Mouse (Mus musculus): ENCODE data around the gene Gm20388. TPM values are rescaled to one million over a fixed set of nuclear protein-coding genes. Genes with fewer than 3 reads are reported as not detected.
A peak's percentile ranks its signal among the peaks of the same experiment; 100 is the strongest.

Gm20388 gene
- total RNA-seq, 2 experiments from 2014 or later, result 2.2 to 7.6 TPM

DNA sequence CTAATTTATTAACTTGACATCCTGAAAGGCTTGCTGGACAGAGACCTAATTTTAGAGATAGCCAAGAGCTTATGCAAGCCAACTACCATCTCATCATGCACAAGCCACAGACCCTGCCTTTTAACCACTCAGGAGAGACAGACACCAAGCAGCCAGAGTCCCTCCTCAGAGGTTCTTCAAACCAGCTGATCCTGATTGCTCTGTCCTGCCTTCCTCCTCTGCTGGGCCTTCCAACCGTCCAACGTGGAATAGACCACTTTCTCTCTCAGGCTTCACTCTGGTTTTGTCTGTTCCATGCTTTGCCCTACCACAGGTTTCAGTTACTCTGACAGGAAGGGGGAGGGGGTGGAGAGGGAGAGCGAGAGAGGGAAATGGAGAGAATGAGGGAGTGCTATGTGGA, 3006.1 kb downstream of the Gm20388 start:
- no peak for TF ChIP-seq CTCF (conservative IDR thresholded peaks at IDR 0.05)
- H3K27ac ChIP-seq, result peak overlapping the region; percentile 82; the same call in 1 of the 2 replicates
- H3K4me3 ChIP-seq, result no peak overlapping the region
- DNase-seq (ENCODE audit: low spot score in 2 of 2), result no peak

DNA sequence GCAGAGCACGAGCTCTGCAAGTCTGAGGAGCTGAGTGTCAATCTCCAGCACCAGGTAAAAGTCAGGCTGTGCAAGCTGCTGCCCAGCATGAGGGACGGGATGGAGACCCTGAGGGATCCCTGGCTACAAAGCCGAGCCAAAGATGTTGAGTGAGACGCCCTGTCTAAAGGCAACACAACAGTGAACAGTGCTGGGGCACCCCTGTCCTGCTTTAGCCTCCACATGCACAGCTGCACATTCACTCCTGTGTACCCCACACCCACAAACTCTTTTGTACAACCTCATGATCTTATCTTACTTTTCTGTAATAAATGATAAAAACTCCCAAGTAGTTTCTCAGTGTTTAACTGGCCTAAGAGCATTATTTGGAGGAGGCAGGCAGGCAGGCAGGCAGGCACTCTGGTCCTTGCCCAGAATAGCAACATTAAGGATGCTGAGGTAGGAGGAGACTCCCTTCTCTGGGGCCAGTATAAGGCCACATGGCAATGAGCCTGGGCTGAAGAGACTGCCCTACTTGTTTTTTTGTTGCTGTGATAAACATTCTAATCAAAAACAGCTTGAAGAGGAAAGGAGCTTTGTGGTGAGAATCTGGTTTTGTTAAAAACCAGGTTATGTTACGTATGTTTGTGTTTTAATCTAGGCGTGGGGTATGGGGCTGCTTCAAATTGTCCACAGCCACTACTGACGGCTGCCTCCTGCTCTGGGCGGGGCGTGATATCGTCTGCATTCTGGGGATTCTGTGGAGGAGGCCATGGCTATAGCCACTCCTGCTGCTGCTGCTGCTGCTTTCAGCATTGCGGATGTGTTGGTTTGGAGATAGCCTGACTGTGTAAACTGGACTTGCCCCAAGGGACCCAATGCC, 3007.1 kb downstream of the Gm20388 start:
- no peak for DNase-seq (ENCODE audit: low spot score in 2 of 2)
- no peak for TF ChIP-seq CTCF (conservative IDR thresholded peaks at IDR 0.05)
- H3K4me3 ChIP-seq, result no peak overlapping the region
- peak overlapping the region; percentile 82 for H3K27ac ChIP-seq

DNA sequence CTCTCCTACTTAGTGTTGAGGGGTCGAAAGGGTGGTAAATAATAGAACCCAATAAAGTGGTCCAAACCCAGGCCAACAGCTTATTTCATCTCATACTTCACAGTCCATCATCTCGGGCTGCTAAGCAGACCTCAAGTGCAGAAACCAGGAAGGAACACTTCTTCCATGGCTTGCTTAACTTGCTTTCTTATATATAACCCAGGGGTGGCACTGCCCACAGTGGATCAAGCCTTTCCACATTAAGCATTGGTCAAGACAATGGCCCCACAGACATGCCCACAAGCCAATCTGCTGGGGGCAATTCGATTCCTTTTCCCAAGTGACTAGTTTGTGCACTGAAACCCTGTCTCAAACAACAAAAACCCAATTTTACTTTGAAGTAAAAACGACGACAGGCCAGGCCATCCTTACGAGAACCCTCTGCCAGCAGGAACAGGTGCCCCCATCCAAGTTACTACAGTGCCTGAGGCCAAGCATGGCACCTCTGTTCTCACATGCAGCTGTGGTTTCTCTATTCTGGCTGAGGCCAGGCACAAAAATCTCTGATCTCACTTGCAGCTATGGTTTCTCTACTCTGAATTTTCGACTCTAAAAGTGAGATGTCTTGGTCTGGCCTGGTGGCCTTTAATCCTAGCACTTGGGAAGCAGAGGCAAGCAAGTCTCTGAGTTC, 3007.9 kb downstream of the Gm20388 start:
- Histone ChIP-seq H3K27ac (peak overlapping the region; percentile 82), H3K4me3 (no peak overlapping the region)
- no peak for DNase-seq (ENCODE audit: low spot score in 2 of 2)
- no peak for TF ChIP-seq CTCF (conservative IDR thresholded peaks at IDR 0.05)

DNA sequence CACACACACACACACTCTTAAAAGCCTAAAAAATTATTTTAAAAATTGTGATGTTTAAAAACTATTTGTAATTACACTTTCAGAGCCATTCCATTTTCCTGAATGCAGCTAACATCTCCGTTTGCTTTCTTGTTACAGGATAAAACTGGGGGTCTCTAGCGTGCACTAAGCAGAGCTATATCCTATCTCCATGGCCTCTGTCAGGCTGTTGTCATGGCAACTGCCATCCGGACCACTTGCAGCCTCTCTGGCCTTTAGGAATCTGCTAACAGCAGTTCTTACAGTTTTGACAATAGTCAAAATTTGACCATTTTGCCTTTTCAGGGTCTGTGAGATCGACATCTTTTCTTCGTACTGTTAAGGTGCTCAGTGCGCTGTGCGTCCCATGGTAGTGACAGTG, 3010.2 kb downstream of the Gm20388 start:
- H3K27ac ChIP-seq, result 0 out of 2 replicates have a peak overlapping the region, but pooled peaks have one; percentile 0
- TF ChIP-seq CTCF (conservative IDR thresholded peaks at IDR 0.05), result no peak

DNA sequence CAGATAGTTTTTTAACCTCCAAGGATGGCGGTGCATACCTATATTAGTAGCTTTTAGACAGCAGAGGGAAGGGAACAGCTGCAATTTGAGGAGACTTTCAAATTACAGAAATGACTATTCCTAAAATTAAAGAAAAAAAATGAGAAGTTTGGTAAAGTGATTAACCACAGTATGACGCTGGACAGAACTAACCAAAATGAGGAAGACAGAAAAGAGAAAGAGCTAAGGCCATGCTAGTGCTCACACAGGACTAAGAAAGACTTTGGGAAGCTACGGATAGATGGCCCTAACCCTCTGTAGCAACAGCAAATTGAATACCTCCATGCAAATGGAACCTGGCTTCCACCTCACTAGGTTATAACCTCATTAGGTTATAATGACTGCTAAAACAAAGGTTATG, 3012.3 kb downstream of the Gm20388 start:
- Histone ChIP-seq H3K4me3 (no peak overlapping the region), H3K27ac (peak overlapping the region; percentile 43; the same call in 1 of the 2 replicates)
- TF ChIP-seq CTCF (conservative IDR thresholded peaks at IDR 0.05), result no peak
- no peak for DNase-seq (ENCODE audit: low spot score in 2 of 2)

More for the DNA sequence above, 3010.2 kb downstream of the Gm20388 start:
- no peak for DNase-seq (ENCODE audit: low spot score in 2 of 2)
- H3K4me3 ChIP-seq, result no peak overlapping the region

DNA sequence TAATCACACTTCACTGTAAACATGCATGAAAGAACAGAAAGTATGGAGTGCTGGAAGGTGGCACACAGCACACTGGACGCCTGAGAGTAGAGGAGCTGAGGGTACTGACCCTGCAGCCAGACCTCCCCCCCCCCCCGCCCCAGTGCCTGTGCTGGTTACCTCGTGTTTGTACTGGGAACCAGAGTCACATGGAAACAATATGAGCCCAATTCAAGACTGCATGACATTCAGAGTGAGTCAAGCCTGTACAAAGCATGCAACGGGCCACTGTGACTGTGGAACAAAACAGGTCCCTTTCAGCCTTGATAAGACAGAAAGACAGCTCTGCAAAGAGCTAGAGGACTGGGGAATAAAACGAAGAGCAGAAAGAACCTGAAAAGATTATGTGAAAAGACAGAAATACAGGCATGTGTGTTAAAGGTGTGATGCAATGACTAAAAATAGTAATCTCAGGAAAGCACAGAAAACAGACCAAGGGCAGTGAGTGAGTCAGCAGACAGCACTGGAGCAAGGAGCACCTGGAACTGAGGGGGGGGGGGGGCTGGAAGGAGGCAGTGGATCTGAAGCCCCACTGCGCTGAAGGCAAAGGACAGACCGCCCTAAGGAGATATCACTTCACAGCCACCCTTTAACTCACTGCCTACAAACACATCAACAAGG, 3012.9 kb downstream of the Gm20388 start:
- peak overlapping the region; percentile 56; the same call in 1 of the 2 replicates for H3K27ac ChIP-seq
- no peak for DNase-seq (ENCODE audit: low spot score in 2 of 2)
- H3K4me3 ChIP-seq, result no peak overlapping the region
- TF ChIP-seq CTCF (conservative IDR thresholded peaks at IDR 0.05), result no peak

DNA sequence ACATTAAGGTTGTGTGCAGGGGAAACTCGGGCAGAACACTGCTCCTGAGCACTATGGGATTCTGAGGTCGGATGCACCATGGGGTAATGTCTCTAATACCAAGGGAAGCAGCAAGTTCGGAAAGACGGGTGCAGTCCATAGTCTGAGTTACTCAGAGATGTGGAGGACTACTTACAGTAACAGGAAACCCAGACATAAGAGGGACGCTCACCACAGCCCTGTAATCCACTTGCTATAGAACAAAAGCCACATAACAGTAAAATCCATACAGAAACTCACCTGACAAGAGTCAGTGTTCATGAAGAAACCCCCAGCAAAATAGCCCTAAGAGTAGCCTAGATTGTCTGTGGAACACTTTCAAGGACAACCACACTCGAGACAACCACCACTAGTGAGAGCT, 3013.4 kb downstream of the Gm20388 start:
- DNase-seq (ENCODE audit: low spot score in 2 of 2), result no peak
- no peak for TF ChIP-seq CTCF (conservative IDR thresholded peaks at IDR 0.05)
- H3K27ac ChIP-seq, result peak overlapping the region; percentile 56; the same call in 1 of the 2 replicates
- no peak overlapping the region for H3K4me3 ChIP-seq

DNA sequence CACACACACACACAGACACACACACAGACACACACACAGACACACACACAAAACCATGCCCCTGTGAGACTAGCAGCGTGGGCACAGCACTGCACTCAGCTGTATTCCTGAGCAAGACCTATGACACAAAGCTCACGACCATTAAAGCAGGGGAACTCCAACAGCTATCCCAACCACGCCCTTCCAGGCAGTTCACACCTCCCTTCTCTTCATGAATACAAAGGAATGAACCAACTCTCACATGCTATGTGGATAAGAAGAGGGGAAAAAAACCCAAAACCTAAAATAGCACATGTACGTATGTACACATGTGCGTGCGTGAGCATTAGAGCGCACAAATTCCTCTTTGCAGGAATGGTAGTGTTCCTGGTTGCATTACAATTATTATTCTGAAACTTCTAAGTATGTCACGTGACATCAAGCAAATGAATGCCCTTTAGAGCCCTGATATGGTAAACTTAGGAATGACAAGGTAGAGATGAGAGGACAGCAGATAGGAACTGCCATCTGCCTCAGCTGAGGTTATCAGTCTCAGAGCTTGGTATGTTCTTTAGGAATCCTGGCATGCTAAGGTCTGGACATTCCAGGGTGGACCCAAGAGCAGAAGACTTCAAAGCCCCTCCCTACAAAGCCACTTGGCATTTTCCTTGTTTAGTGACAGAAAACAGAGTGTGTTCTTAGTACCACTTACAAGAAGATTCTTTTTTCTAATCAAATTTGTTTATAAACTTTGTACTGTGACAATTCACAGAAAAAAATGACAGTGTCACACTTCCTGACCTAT, 3015.5 kb downstream of the Gm20388 start:
- Histone ChIP-seq H3K4me3 (no peak overlapping the region), H3K27ac (peak overlapping the region; percentile 39; the same call in 1 of the 2 replicates)
- no peak for TF ChIP-seq CTCF (conservative IDR thresholded peaks at IDR 0.05)
- no peak for DNase-seq (ENCODE audit: low spot score in 2 of 2)

DNA sequence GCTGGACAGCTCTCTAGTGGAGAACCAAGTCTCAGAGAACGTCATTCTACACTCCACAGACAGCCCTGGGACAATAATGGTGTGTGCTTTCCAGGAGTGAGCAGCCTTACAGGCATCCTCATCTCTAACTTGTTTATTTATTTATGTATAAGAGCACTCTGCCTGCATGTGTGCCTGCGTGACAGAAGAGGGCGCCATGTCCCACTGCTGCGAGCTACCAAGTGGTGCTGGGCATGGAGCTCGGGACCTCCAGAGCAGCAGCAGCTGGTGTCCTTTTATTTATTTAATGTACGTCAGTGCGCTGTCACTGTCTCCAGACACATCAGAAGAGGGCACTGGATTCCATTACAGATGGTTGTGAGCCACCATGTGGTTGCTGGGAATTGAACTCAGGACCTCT, 3016.1 kb downstream of the Gm20388 start:
- TF ChIP-seq CTCF (conservative IDR thresholded peaks at IDR 0.05), result peak; percentile 60
- Histone ChIP-seq H3K4me3 (no peak overlapping the region), H3K27ac (peak overlapping the region; percentile 58; the same call in 1 of the 2 replicates)
- no peak for DNase-seq (ENCODE audit: low spot score in 2 of 2)

DNA sequence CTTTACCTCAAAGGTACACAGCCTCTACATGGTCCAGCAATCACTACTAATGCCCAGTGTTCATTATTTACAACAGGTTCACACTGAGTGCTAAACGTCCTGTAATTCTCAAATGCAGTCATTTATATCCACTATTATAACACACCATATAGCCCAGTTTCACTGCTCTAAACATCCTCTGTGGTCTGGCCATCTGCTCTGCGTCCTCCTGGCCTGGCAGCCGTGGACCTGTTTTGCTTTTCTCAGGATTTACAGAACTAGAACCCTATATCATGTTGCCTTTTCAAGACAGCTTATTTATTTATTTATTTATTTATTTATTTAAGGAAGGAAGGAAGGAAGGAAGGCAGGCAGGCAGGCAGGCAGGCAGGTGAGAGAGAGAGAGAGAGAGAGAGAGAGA, 3017.2 kb downstream of the Gm20388 start:
- H3K4me3 ChIP-seq, result no peak overlapping the region

DNA sequence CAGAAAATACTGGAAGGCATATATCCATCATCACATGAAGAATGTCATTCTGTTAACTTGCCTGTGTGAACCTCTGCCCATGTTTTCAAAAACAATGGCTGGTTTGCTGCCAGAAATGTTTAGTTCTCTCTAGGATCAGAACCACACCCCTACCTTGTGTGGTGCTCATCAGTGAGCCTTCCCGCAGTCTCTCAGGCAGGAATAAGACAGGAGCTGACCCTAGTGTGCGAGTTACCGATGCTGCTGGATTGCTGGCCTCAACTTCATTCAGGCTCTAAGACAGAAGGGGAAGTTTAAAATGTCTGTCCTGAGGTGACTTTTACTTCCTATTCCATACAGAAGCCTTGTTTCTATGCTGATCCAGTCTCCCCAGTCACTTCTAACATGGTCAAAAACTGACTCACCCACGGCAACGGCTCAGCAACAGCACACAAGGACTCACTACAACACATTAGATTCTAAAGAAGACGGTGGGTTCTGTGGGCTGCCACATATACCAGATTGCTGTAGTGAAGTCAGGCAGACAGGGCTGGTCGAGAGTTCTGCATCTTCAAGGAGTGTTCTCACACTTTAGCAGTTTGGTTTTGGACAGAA, 3018.1 kb downstream of the Gm20388 start:
- Histone ChIP-seq H3K27ac (peak overlapping the region; percentile 87), H3K4me3 (no peak overlapping the region)
- no peak for DNase-seq (ENCODE audit: low spot score in 2 of 2)
- TF ChIP-seq CTCF (conservative IDR thresholded peaks at IDR 0.05), result no peak

More for the DNA sequence above, 3017.2 kb downstream of the Gm20388 start:
- H3K27ac ChIP-seq, result peak overlapping the region; percentile 58; the same call in 1 of the 2 replicates
- no peak for DNase-seq (ENCODE audit: low spot score in 2 of 2)
- TF ChIP-seq CTCF (conservative IDR thresholded peaks at IDR 0.05), result no peak
